Mouse (Mus musculus) lung, postnatal 0 days (tissue): ENCODE results near the gene Ermap.

Source experiments
- CTCF ChIP-seq: IDR thresholded peaks from 2 replicates; pipeline ENCODE4 v1.5.1; 2016; ENCODE audit warnings: antibody characterized with exemption, mild to moderate bottlenecking
- EP300 ChIP-seq: IDR thresholded peaks from 2 replicates; pipeline ENCODE4 v1.6.1; 2016; ENCODE audit warnings: antibody characterized with exemption, mild to moderate bottlenecking, control low read depth

- peak; percentile 84 for TF ChIP-seq CTCF
- TF ChIP-seq EP300 = no peak
Measured at GRCm38 (mm10) chr4:119142230-119142871, 47.5 kb downstream of the Ermap start.
